Mouse (Mus musculus) kidney, postnatal 0 days (tissue): ENCODE data around the gene Dld. TPM values are rescaled to one million over a fixed set of nuclear protein-coding genes. Genes with fewer than 3 reads are reported as not detected.

Experiments used
- ATAC-seq: fragments of 200-750 bp; cut with Nextera tagmentation; replicated peaks from 2 replicates; pipeline ENCODE4 v1.8.0; 2017; ENCODE audit warnings: low read depth, moderate number of reproducible peaks, moderate TSS enrichment, moderate library complexity; ENCODE audit not compliant: low FRiP score
- DNase-seq: peaks from one replicate; pipeline ENCODE4 v3.0.0-alpha.2; 2016; ENCODE audit warnings: low spot score
- H3K27ac ChIP-seq: fragments of 300-500 bp; sonication (generic); 2 replicates; pipeline ENCODE4 v1.5.1; 2014; ENCODE audit warnings: mild to moderate bottlenecking
- H3K27me3 ChIP-seq: fragments of 300-500 bp; sonication (generic); 2 replicates; pipeline ENCODE4 v1.6.1; 2014; ENCODE audit warnings: low read length, mixed read lengths; ENCODE audit not compliant: insufficient read depth
- H3K36me3 ChIP-seq: fragments of 300-500 bp; sonication (generic); 2 replicates; pipeline ENCODE4 v1.6.1; 2014; ENCODE audit warnings: low read length, mixed read lengths; ENCODE audit not compliant: insufficient read depth
- H3K4me1 ChIP-seq: fragments of 300-500 bp; sonication (generic); replicated peaks from 2 replicates; pipeline ENCODE4 v1.6.1; 2014; ENCODE audit warnings: antibody characterized with exemption, low read length, mixed read lengths; ENCODE audit not compliant: insufficient read depth
- H3K4me2 ChIP-seq: fragments of 300-500 bp; sonication (generic); 2 replicates; pipeline ENCODE4 v1.6.1; 2014; ENCODE audit warnings: mild to moderate bottlenecking, low read length, moderate library complexity, mixed read lengths
- H3K4me3 ChIP-seq: fragments of 300-500 bp; sonication (generic); replicated peaks from 2 replicates; pipeline ENCODE4 v1.5.1; 2014; ENCODE audit warnings: low read depth, low read length
- H3K9ac ChIP-seq: fragments of 300-500 bp; sonication (generic); 2 replicates; pipeline ENCODE4 v1.6.1; 2014; ENCODE audit warnings: low read depth, low read length
- H3K9me3 ChIP-seq: fragments of 300-500 bp; sonication (generic); replicated peaks from 2 replicates; pipeline ENCODE4 v1.6.1; 2016; ENCODE audit warnings: low read length, inconsistent platforms, mixed read lengths
- CTCF ChIP-seq: IDR thresholded peaks from 2 replicates; pipeline ENCODE4 v1.5.1; 2016; ENCODE audit warnings: antibody characterized with exemption, low read depth, mild to moderate bottlenecking, moderate library complexity
- WGBS: fragments of 180-500 bp; shearing (Covaris S2); extraction: QIAGEN DNeasy Blood & Tissue Kit; methylation state at CpG from one replicate; pipeline ENCODE4 v1.1.7; 2014; 5-methylcytosine and 5-hydroxymethylcytosine counted together
- polyA plus RNA-seq: library from polyadenylated mRNA; unstranded; fragments of >200 nt; fragmentation: Nextera tagmentation; extraction: Ambion mirVana; gene quantifications from 2 replicates; pipeline ENCODE4 v1.2.1, GENCODE M21; 2015

The Dld gene
- polyA plus RNA-seq, 1 experiment from 2014 or later, result 196 TPM

DNA sequence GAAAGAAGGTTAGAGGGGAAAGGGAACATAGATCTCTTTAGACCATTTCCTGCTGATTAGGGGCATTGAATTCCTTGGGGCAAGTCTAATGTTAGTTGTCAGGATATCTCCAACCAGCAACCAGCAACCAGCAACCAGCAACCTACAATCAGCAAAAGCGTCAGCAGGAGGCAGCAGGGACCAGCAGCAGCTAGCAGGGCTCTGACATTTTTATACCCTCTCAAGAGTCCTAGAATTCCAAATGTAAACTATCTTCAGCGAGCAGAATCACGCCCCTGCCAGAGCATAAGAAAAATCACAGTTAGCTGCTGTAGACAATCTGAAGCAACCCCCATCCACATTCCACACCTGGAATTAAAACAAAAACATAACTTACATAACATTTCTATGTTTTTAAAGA, 36.0 kb upstream of the Dld start:
- Histone ChIP-seq H3K4me1 (no peaks in the 10 kb centered on the region), H3K9me3 (no peaks in the 10 kb centered on the region), H3K27ac (no peak overlapping the region), H3K4me2 (no peak overlapping the region), H3K9ac (no peak overlapping the region), H3K36me3 (no peaks in the 10 kb centered on the region), H3K27me3 (no peaks in the 10 kb centered on the region), H3K4me3 (no peak overlapping the region)
- no peak for DNase-seq
- ATAC-seq, result no peak
- WGBS, result 43% methylated on average over 3 of the region's 3 CpGs
- peak; percentile 28; the same call in 1 of the 2 replicates for TF ChIP-seq CTCF

DNA sequence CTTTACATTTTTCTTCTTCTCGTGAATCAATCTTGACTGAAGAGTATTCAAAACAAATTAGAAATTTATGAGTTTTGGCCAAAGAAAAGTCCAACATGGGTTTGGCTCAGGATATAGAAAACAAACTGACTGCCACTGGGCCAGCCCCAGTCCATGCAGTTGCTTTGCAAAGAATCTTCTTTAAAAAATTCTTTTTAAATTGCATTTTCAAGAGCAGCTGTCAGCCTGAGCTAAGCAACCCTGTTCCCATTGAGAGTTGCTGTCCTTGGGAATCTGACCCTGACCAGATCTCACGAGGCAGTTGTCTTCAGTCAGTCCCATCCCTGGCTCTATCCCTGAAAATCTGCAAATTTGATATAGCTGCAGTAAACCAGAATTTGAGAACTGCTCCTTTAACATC, 31.2 kb upstream of the Dld start:
- Histone ChIP-seq H3K9me3 (no peaks in the 10 kb centered on the region), H3K27me3 (no peaks in the 10 kb centered on the region), H3K4me1 (no peaks in the 10 kb centered on the region), H3K9ac (no peak overlapping the region), H3K36me3 (no peaks in the 10 kb centered on the region), H3K4me3 (no peak overlapping the region), H3K4me2 (no peak overlapping the region), H3K27ac (no peak overlapping the region)
- 53% methylated on average over 2 of the region's 2 CpGs for WGBS
- no peak for TF ChIP-seq CTCF
- DNase-seq, result peak; percentile 64
- ATAC-seq, result no peak; the same call in 1 of the 2 replicates

DNA sequence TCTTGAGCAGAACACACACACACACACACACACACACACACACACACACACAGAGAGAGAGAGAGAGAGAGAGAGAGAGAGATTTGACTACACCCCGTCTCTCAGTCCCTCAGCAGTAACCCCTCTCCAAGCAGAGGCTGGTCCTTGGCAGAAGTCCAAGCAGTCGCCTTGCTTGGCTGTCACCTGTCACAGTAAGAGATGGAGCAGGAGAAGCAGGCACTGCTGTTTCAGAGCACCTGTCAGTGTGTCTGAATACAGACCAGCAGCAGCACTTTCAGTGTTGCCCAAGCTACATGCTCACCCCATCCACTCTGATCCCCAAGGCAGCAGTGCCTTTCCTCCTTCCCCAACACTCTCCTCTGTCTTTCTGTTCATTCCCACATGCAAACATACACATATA, 29.6 kb upstream of the Dld start:
- 22% methylated on average over 2 of the region's 2 CpGs for WGBS
- no peak for ATAC-seq
- DNase-seq, result no peak
- H3K4me2 ChIP-seq, result no peak overlapping the region
- H3K4me1 ChIP-seq, result 0 out of 2 replicates have a peak, but pooled peaks cover 2% of the 10 kb centered on the region
- TF ChIP-seq CTCF, result no peak
- no peaks in the 10 kb centered on the region for H3K27me3 ChIP-seq
- no peaks in the 10 kb centered on the region for H3K9me3 ChIP-seq
- H3K4me3 ChIP-seq, result no peak overlapping the region
- no peak overlapping the region for H3K9ac ChIP-seq
- H3K36me3 ChIP-seq, result no peaks in the 10 kb centered on the region
- no peak overlapping the region for H3K27ac ChIP-seq

DNA sequence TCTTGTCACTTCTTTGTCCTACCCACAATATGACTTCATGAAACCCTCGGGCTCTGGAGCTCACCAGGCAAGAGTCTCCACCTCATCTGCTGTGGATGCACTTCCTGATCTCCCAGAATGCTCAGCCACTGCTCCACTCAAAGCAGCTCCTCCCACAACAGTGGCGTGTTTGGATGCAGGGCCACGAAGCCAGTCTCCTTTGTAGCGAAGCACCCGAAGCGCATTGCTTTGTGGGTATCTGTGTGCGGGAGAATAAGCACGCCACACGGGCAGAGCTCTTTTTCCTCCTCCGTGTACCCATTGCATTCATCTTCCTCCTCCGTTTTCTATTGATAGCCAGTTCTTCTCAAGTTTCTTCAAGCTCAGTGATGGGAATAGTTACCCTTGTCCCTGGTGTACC, 26.0 kb upstream of the Dld start:
- Histone ChIP-seq H3K36me3 (no peaks in the 10 kb centered on the region), H3K4me1 (0 out of 2 replicates have a peak, but pooled peaks cover 3% of the 10 kb centered on the region), H3K27me3 (no peaks in the 10 kb centered on the region), H3K27ac (no peak overlapping the region), H3K4me3 (no peak overlapping the region), H3K9ac (no peak overlapping the region), H3K9me3 (no peaks in the 10 kb centered on the region), H3K4me2 (peak overlapping the region; percentile 16; the same call in 1 of the 2 replicates)
- DNase-seq, result peak; percentile 15
- 70% methylated on average over 11 of the region's 11 CpGs for WGBS
- peak; percentile 42; the same call in 1 of the 2 replicates for ATAC-seq
- no peak for TF ChIP-seq CTCF

DNA sequence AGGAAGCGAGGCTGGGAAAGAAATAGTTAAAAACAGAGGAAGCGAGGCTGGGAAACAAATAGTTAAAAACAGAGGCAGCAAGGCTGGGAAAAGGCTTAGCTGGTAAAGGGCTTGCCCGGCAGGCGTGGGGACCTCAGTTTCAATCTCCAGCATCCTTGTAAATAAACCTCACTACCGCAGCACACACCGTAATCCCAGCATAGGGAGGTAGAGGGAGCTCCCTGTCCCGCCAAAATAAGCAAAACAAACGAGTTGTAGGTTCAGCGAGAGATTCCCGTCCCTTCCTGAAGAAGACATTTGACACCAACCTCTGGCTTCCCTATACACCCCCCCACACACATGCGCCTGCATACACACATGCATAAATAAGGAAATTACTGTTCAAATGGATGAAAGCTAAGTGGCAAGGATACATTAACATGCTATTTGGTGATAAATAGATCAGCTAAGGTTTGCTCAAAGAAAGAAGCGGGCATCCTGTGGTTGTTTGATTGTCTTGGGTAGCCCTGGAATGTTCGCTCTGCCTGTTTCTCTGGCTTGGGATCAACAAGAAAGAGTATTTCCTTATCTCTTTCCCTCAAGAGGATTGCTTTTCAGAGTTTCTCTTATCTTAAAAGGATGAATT, 25.2 kb upstream of the Dld start:
- DNase-seq (peak; percentile 85), ATAC-seq (0 out of 2 replicates have a peak, but pooled peaks have one; percentile 26)
- TF ChIP-seq CTCF, result peak; percentile 61
- H3K36me3 ChIP-seq, result no peaks in the 10 kb centered on the region
- H3K4me3 ChIP-seq, result no peak overlapping the region; the same call in 1 of the 2 replicates
- H3K4me1 ChIP-seq, result 0 out of 2 replicates have a peak, but pooled peaks cover 3% of the 10 kb centered on the region
- H3K4me2 ChIP-seq, result peak overlapping the region; percentile 47
- WGBS, result 4% methylated on average over 13 of the region's 13 CpGs
- H3K9ac ChIP-seq, result no peak overlapping the region
- no peak overlapping the region for H3K27ac ChIP-seq
- no peaks in the 10 kb centered on the region for H3K9me3 ChIP-seq
- no peaks in the 10 kb centered on the region for H3K27me3 ChIP-seq

DNA sequence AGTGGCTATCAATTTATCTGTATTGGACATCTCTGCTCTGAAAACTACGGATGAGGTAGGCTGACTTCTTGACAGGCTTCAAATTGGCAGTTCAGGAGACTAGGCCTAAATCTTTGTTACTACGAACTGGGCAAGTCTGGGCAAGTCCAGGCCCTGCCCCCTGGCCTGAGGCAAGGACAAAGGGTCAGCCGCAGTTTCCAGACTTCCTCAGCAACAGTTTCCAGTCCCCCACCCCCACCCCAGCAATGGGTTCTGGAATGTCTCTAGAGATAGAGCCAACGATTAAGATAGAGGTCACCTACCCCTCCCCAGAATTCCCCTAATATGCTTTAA, 24.0 kb upstream of the Dld start:
- DNase-seq (no peak), ATAC-seq (no peak)
- H3K4me2 ChIP-seq, result no peak overlapping the region
- no peaks in the 10 kb centered on the region for H3K27me3 ChIP-seq
- H3K4me3 ChIP-seq, result no peak overlapping the region
- no peak overlapping the region for H3K27ac ChIP-seq
- WGBS, result 72% methylated on average over 4 of the region's 4 CpGs
- H3K4me1 ChIP-seq, result 0 out of 2 replicates have a peak, but pooled peaks cover 3% of the 10 kb centered on the region
- no peak overlapping the region for H3K9ac ChIP-seq
- no peaks in the 10 kb centered on the region for H3K9me3 ChIP-seq
- no peaks in the 10 kb centered on the region for H3K36me3 ChIP-seq
- no peak for TF ChIP-seq CTCF
